Mouse (Mus musculus) midbrain, embryonic 11.5 days (tissue): Measurements from ENCODE around the gene Gab1. TPM values are rescaled to one million over a fixed set of nuclear protein-coding genes. Genes with fewer than 3 reads are reported as not detected.
A peak's percentile ranks its signal among the peaks of the same experiment; 100 is the strongest.

Experiments used
- ATAC-seq: fragments of 200-750 bp; cut with Nextera tagmentation; 2 replicates; pipeline ENCODE4 v1.8.0; 2017; ENCODE audit warnings: moderate TSS enrichment, moderate library complexity; ENCODE audit not compliant: low FRiP score
- DNase-seq: peaks from one replicate; pipeline ENCODE4 v3.0.0; 2015; ENCODE audit warnings: low spot score; ENCODE audit errors: missing footprints
- H3K27ac ChIP-seq: fragments of 300-500 bp; sonication (generic); 2 replicates; pipeline ENCODE4 v1.5.1; 2014; ENCODE audit warnings: low read depth, low read length
- H3K27me3 ChIP-seq: fragments of 300-500 bp; sonication (generic); 2 replicates; pipeline ENCODE4 v1.6.1; 2014; ENCODE audit warnings: mild to moderate bottlenecking, low read length, moderate library complexity, mixed read lengths; ENCODE audit not compliant: control insufficient read depth, insufficient read depth
- H3K36me3 ChIP-seq: fragments of 300-500 bp; sonication (generic); 2 replicates; pipeline ENCODE4 v1.6.1; 2014; ENCODE audit warnings: mild to moderate bottlenecking, low read length, moderate library complexity, mixed read lengths; ENCODE audit not compliant: control insufficient read depth, insufficient read depth
- H3K4me1 ChIP-seq: fragments of 300-500 bp; sonication (generic); 2 replicates; pipeline ENCODE4 v1.6.1; 2014; ENCODE audit warnings: low read length; ENCODE audit not compliant: control insufficient read depth, insufficient read depth
- H3K4me2 ChIP-seq: fragments of 300-500 bp; sonication (generic); 2 replicates; pipeline ENCODE4 v1.6.1; 2014; ENCODE audit warnings: mild to moderate bottlenecking, moderate library complexity
- H3K4me3 ChIP-seq: fragments of 300-500 bp; sonication (generic); 2 replicates; pipeline ENCODE4 v1.5.1; 2014; ENCODE audit warnings: low read depth, low read length
- H3K9ac ChIP-seq: fragments of 300-500 bp; sonication (generic); 2 replicates; pipeline ENCODE4 v1.6.1; 2014; ENCODE audit warnings: low read length
- H3K9me3 ChIP-seq: fragments of 300-500 bp; sonication (generic); 2 replicates; pipeline ENCODE4 v1.6.1; 2016; ENCODE audit warnings: low read length; ENCODE audit not compliant: control insufficient read depth
- WGBS: fragments of 180-500 bp; shearing (Covaris S2); extraction: QIAGEN DNeasy Blood & Tissue Kit; methylation state at CpG from one replicate; pipeline ENCODE4 v1.1.7; 2014; 5-methylcytosine and 5-hydroxymethylcytosine counted together
- polyA plus RNA-seq: library from polyadenylated mRNA; unstranded; fragments of >200 nt; fragmentation: Nextera tagmentation; extraction: Ambion mirVana; gene quantifications from 2 replicates; pipeline ENCODE4 v1.2.1, GENCODE M21; 2014

Gab1 gene
- polyA plus RNA-seq, 1 experiment from 2014 or later, result 18.0 TPM

DNA sequence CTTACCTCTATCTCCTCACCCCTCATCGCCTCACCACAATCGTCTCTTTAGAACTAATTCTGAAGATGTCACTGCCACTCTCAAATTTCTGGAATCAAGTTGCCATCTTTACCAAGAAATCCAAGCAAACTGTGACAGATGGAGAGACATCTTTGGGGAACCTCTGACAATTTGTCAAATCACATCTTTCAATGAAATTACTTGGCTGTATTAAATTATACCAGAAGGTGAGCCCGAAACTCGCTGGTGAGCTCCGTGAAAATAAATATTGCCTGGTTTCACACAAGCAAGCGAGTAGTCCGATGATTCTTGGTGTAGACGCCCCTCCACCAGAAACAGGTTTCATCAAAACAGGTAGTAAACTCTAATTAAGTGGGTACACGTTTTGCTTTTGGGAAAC, 2.2 kb downstream of the Gab1 start:
- no peaks in the 10 kb centered on the region for H3K27me3 ChIP-seq
- 47% methylated on average over 9 of the region's 9 CpGs for WGBS
- H3K4me3 ChIP-seq, result peak overlapping the region; percentile 81
- H3K4me2 ChIP-seq, result peak overlapping the region; percentile 76
- H3K9me3 ChIP-seq, result no peaks in the 10 kb centered on the region
- ATAC-seq, result no peak
- H3K4me1 ChIP-seq, result peaks cover 14% of the 10 kb centered on the region
- no peaks in the 10 kb centered on the region for H3K36me3 ChIP-seq
- H3K9ac ChIP-seq, result peak overlapping the region; percentile 80; the same call in 1 of the 2 replicates
- H3K27ac ChIP-seq, result no peak overlapping the region
- DNase-seq, result no peak

DNA sequence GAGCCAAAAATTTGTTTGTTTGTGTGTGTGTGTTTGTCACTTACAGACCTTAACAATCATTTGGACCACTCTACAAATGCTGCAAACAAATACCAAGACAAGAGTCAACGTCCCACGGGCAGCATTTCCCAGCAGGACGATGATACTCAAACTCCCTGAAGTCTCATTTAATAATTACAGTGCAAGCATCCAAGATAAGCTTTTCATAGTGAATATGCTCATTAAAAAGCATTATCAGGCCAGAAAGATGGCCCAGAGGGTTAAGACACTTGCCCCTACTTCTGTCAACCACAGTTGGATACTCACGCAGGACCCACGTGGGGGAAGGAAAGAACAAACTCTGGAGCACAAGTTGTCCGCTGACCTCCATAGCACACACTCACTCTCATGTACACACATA, 4.8 kb downstream of the Gab1 start:
- DNase-seq (peak; percentile 67), ATAC-seq (no peak)
- Histone ChIP-seq H3K4me3 (no peak overlapping the region), H3K27me3 (no peaks in the 10 kb centered on the region), H3K36me3 (no peaks in the 10 kb centered on the region), H3K9ac (no peak overlapping the region), H3K4me2 (no peak overlapping the region), H3K4me1 (peaks cover 14% of the 10 kb centered on the region), H3K9me3 (no peaks in the 10 kb centered on the region), H3K27ac (no peak overlapping the region)
- WGBS, result 93% methylated on average over 6 of the region's 6 CpGs

DNA sequence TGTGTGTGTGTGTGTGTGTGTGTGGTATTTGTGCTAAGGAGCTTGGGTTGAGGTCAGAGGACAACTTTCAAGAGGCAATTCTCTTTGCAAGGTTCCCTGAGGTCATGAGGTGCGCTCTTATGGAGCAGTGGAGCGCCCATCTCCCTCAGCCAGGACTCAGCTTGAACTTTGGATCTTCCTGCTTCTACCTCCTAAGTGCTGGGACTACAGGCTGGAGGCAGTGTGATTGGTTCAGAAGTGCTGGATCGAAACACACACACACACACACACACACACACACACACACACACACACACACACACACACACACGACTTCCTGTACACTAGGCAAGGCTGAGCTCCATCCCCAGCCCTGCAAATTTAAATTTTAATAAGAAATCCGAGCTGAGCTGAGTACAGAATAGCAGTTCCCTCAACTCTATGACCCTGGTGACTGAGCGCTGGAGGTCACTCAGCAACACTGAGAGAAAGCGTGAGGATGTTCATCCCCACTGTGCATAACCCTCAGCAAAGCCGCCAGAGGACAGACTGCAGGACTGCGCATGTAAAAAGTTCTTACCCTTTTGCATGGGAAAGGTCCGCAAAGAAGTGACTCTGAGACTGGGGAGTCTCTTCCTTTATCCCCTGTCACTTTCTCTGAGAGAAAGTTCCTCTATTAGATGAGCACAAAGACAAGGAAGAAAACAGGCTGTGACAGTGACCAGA, 6.4 kb downstream of the Gab1 start:
- Histone ChIP-seq H3K27ac (no peak overlapping the region), H3K4me3 (no peak overlapping the region), H3K4me2 (no peak overlapping the region), H3K36me3 (no peaks in the 10 kb centered on the region), H3K4me1 (peaks cover 19% of the 10 kb centered on the region), H3K9ac (no peak overlapping the region), H3K9me3 (no peaks in the 10 kb centered on the region), H3K27me3 (no peaks in the 10 kb centered on the region)
- 61% methylated on average over 10 of the region's 10 CpGs for WGBS
- ATAC-seq (no peak), DNase-seq (peak; percentile 80)

DNA sequence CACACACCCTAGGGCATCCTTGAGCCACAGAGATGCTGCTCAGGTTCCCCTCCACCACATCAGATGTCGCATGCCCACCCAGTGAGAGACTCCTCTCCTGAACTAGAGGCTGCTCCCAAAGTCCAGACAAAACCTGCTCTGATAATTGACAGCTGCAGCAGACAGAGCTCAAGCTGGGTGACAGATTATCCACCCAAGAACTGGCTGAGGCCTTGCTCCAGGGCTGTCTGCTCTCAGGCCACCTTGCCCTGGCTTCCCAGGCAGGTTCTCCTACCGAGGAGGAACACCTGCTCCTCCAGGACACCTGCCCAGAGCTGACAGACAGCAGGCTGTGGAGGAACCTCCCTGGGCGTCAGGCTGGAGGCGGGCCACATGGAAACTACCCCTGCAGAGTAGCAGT, 7.6 kb downstream of the Gab1 start:
- Histone ChIP-seq H3K9ac (no peak overlapping the region), H3K4me1 (peaks cover 8% of the 10 kb centered on the region)
- WGBS, result 38% methylated on average over 4 of the region's 4 CpGs

DNA sequence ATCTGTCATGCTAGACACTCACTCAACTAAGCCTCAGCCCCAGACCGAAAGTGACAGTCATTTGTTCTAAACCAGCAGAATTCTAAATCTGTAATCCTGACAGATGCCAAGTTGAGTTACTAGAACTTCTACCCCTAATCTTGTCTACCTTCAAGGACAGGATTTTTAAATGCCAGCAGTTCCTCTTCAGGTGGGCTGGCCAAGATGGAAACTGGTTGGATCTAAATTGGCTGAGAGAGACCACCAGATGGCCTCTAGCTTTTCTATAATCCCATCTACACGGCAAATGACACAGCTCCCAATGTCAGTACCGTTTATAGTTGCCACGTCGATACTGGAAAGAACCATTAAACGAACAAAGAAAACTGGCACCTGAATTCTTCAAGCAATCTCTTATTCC, 8.9 kb downstream of the Gab1 start:
- WGBS, result 92% methylated on average over 6 of the region's 6 CpGs
- H3K27me3 ChIP-seq, result no peaks in the 10 kb centered on the region
- no peak overlapping the region for H3K4me2 ChIP-seq
- no peak overlapping the region for H3K4me3 ChIP-seq
- ATAC-seq, result no peak
- H3K4me1 ChIP-seq, result peaks cover 8% of the 10 kb centered on the region; the same call in 1 of the 2 replicates
- no peak overlapping the region for H3K27ac ChIP-seq
- H3K36me3 ChIP-seq, result no peaks in the 10 kb centered on the region
- H3K9ac ChIP-seq, result no peak overlapping the region
- peak; percentile 61 for DNase-seq
- H3K9me3 ChIP-seq, result no peaks in the 10 kb centered on the region

More for the DNA sequence above, 7.6 kb downstream of the Gab1 start:
- Histone ChIP-seq H3K4me3 (no peak overlapping the region), H3K36me3 (no peaks in the 10 kb centered on the region), H3K27me3 (no peaks in the 10 kb centered on the region), H3K4me2 (no peak overlapping the region), H3K9me3 (no peaks in the 10 kb centered on the region), H3K27ac (no peak overlapping the region)
- peak; percentile 59 for DNase-seq
- ATAC-seq, result no peak

DNA sequence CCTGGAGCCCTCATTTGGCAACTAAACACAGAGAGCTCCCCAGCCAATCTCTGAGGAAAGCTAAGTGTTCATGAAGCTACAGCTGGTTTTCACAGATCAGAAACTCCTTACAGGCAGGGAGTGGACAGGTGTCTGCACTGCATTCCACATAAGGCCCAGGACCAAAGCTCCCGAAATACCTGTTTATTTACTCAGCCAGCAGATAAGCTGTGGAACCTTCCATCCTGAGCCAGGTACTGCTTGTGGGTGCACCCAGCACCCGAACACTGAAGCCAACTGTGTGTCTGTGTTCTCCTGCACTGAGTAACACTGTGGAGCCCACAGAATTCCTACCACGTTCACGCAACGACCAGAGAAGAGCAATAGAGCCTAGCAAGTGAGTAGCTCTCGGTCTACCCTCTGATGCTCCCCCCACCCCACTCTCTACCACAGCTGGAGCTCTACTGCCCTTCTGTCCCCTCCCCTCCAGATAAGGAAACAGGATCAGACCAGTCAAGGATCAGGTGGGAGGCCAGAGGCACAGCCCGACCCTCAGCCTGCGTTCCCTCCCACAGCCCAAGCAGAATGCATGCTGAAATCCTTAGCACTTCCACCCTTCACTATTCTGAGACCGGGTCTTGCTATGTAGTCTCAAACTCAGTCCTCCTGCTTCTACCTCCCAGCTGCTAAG, 9.6 kb downstream of the Gab1 start:
- Histone ChIP-seq H3K9me3 (no peaks in the 10 kb centered on the region), H3K4me3 (no peak overlapping the region), H3K27ac (no peak overlapping the region), H3K9ac (no peak overlapping the region), H3K36me3 (no peaks in the 10 kb centered on the region), H3K4me2 (no peak overlapping the region), H3K27me3 (no peaks in the 10 kb centered on the region), H3K4me1 (peaks cover 8% of the 10 kb centered on the region; the same call in 1 of the 2 replicates)
- WGBS, result 80% methylated on average over 9 of the region's 9 CpGs
- peak; percentile 80 for DNase-seq
- ATAC-seq, result peak; percentile 28; the same call in 1 of the 2 replicates

DNA sequence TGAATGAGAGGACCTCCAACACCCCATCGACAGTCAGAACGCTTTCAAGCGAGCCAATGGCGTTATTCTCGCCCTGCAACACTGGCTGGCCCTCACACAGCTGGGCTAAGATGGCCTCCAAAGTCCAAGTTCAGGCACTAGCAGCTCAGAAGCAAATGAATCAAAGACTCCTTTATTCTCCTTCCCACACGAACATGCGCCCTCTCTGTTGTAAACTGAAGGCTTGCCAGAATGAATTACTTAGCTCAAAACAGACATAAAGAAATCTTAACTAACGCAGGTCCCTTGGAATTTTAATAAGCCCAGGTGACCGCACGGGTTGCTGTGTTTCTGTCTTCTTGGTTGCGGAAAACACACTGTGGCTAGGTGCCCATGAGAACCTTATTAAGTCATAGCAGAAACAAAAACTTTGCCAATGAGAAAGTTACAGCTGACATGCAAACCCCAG, 10.4 kb downstream of the Gab1 start:
- ATAC-seq, result 0 out of 2 replicates have a peak, but pooled peaks have one; percentile 47
- Histone ChIP-seq H3K9me3 (no peaks in the 10 kb centered on the region), H3K27me3 (no peaks in the 10 kb centered on the region), H3K4me3 (no peak overlapping the region), H3K36me3 (no peaks in the 10 kb centered on the region), H3K4me1 (peaks cover 8% of the 10 kb centered on the region; the same call in 1 of the 2 replicates), H3K4me2 (no peak overlapping the region), H3K9ac (no peak overlapping the region), H3K27ac (no peak overlapping the region)
- 76% methylated on average over 11 of the region's 11 CpGs for WGBS
- peak; percentile 77 for DNase-seq

DNA sequence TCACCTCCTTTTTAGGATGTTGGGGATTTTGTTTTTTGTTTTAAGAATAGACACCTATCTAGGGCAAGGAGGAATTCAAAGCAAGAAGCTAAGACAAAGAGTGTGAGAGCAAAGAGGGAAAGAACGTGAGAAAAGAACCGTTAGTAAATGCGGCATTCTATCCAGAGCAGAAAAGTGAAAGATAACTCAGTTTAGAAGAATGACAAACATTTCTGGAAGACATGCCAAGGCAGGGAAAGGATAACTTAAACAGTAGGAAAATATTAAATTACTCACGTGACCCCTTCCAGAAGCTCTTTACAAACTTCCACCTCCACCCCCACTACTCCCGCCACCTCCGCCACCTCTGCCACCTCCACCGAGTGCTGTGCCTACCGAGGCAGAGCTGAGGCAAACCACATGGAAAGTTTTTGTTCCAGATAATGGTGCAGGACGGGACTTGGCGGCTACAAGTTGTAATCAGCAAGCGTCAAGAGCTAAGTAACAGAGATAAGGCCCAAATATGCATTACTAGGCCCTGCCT, 11.5 kb downstream of the Gab1 start:
- no peak for ATAC-seq

More for the DNA sequence above, 11.5 kb downstream of the Gab1 start:
- Histone ChIP-seq H3K36me3 (no peaks in the 10 kb centered on the region), H3K27ac (no peak overlapping the region), H3K4me1 (peaks cover 5% of the 10 kb centered on the region; the same call in 1 of the 2 replicates), H3K4me3 (no peak overlapping the region), H3K4me2 (no peak overlapping the region), H3K9ac (no peak overlapping the region), H3K9me3 (no peaks in the 10 kb centered on the region), H3K27me3 (no peaks in the 10 kb centered on the region)
- WGBS, result 81% methylated on average over 11 of the region's 11 CpGs
- peak; percentile 72 for DNase-seq
